Mouse (Mus musculus): ENCODE results near the gene B2m. TPM values are rescaled to one million over a fixed set of nuclear protein-coding genes. Genes with fewer than 3 reads are reported as not detected.

Gene B2m
- polyA plus RNA-seq, 1 experiment from 2014 or later: 2,179 TPM

DNA sequence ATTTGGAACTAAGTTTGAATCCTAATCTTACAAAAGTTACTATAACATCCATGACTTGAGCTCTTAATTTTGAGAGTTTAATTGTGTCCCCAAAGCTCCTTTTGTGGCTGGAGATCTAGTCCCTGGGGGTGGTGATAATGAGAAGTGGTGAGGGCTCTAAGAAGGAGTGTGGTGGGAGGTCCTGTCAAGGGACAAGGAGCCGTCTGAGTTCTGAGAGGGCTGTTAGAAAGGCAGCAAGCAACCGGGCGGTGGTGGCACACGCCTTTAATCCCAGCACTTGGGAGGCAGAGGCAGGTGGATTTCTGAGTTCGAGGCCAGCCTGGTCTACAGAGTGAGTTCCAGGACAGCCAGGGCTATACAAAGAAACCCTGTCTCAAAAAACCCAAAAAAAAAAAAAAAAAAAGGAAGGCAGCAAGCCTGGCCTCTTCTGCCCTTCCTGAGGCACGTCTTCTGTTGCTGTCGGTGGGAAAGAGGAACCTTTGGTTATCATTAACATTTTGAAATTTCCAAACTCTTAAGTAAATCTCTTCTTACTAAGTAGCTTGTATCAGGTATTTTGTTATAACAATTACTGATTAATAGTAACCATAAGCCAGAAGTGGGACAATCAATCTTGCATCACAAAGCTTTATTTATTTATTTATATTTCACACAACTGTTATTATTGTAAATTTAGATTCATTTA is 6.3 kb downstream of the B2m start:
- Histone ChIP-seq H3K9ac (ENCODE audit: low read depth, low read length) (no peak overlapping the region), H3K27ac (ENCODE audit: low read depth, low read length) (no peak overlapping the region), H3K36me3 (ENCODE audit: control insufficient read depth, insufficient read depth) (peaks cover 43% of the 10 kb centered on the region), H3K4me3 (ENCODE audit: low read depth, low read length) (no peak overlapping the region), H3K9me3 (ENCODE audit: control insufficient read depth) (no peaks in the 10 kb centered on the region), H3K4me1 (replicated peaks; ENCODE audit: control insufficient read depth, insufficient read depth, low read length) (no peaks in the 10 kb centered on the region; the same call in 1 of the 2 replicates), H3K27me3 (replicated peaks; ENCODE audit: control insufficient read depth, insufficient read depth, low read length) (no peaks in the 10 kb centered on the region), H3K4me2 (replicated peaks; ENCODE audit: low read depth) (no peak overlapping the region)
- ATAC-seq: no peak
- TF ChIP-seq CTCF (IDR thresholded peaks at IDR 0.05; ENCODE audit: low read depth): no peak
- WGBS: 87% methylated on average over 6 of the region's 7 CpGs

DNA sequence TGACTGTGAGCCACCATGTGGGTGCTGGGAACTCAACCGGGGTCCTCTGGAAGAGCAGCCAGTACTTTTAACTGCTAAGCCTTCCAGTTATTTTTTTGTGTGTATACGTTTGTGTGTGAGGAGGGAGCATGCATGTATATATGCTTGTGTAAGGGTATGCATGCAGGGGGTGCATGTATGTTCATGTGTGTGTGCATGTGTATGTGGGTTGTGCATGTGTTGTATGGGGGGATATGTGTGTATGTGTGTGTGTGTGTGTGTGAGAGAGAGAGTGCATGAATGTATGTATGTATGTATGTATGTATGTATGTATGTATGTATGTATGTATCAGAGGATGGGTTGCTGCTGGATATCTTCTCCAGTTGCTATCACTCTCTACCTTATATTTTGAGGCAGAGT is 7.0 kb downstream of the B2m start:
- no peak for TF ChIP-seq CTCF (IDR thresholded peaks at IDR 0.05; ENCODE audit: low read depth)
- no peak overlapping the region for H3K4me2 ChIP-seq (replicated peaks; ENCODE audit: low read depth)
- ATAC-seq: no peak

DNA sequence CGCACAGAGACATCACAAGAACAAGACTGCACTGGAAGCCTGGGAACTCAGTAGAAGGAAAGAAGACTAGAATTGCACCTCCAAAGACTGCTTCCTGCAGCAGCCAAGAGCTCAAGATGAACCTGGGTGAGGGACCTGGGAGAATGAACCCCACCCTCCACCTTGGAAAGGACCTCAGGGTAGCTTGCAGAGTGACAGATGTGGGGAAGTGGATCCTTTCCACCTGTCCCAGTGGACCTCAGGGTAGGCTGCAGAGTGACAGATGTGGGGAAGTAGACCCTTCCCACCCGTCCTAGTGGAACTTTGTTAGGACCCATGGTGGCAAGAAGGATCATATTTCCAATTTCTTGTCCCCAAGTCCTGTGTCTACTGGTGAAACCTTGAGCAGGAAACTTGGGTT is 7.8 kb downstream of the B2m start:
- no peak for TF ChIP-seq CTCF (IDR thresholded peaks at IDR 0.05; ENCODE audit: low read depth)
- no peak overlapping the region for H3K4me2 ChIP-seq (replicated peaks; ENCODE audit: low read depth)
- H3K36me3 ChIP-seq (ENCODE audit: control insufficient read depth, insufficient read depth): peaks cover 41% of the 10 kb centered on the region
- 76% methylated on average over 2 of the region's 2 CpGs for WGBS
- H3K4me3 ChIP-seq (ENCODE audit: low read depth, low read length): no peak overlapping the region
- no peaks in the 10 kb centered on the region; the same call in 1 of the 2 replicates for H3K4me1 ChIP-seq (replicated peaks; ENCODE audit: control insufficient read depth, insufficient read depth, low read length)
- H3K27ac ChIP-seq (ENCODE audit: low read depth, low read length): no peak overlapping the region
- no peaks in the 10 kb centered on the region for H3K9me3 ChIP-seq (ENCODE audit: control insufficient read depth)
- ATAC-seq: no peak
- no peaks in the 10 kb centered on the region for H3K27me3 ChIP-seq (replicated peaks; ENCODE audit: control insufficient read depth, insufficient read depth, low read length)
- no peak overlapping the region for H3K9ac ChIP-seq (ENCODE audit: low read depth, low read length)

More for the DNA sequence above, 7.0 kb downstream of the B2m start:
- H3K27me3 ChIP-seq (replicated peaks; ENCODE audit: control insufficient read depth, insufficient read depth, low read length): no peaks in the 10 kb centered on the region
- H3K9me3 ChIP-seq (ENCODE audit: control insufficient read depth): no peaks in the 10 kb centered on the region
- peaks cover 43% of the 10 kb centered on the region for H3K36me3 ChIP-seq (ENCODE audit: control insufficient read depth, insufficient read depth)
- no peaks in the 10 kb centered on the region; the same call in 1 of the 2 replicates for H3K4me1 ChIP-seq (replicated peaks; ENCODE audit: control insufficient read depth, insufficient read depth, low read length)
- no peak overlapping the region for H3K4me3 ChIP-seq (ENCODE audit: low read depth, low read length)
- no peak overlapping the region for H3K9ac ChIP-seq (ENCODE audit: low read depth, low read length)
- 91% methylated on average over 2 of the region's 2 CpGs for WGBS
- no peak overlapping the region for H3K27ac ChIP-seq (ENCODE audit: low read depth, low read length)

DNA sequence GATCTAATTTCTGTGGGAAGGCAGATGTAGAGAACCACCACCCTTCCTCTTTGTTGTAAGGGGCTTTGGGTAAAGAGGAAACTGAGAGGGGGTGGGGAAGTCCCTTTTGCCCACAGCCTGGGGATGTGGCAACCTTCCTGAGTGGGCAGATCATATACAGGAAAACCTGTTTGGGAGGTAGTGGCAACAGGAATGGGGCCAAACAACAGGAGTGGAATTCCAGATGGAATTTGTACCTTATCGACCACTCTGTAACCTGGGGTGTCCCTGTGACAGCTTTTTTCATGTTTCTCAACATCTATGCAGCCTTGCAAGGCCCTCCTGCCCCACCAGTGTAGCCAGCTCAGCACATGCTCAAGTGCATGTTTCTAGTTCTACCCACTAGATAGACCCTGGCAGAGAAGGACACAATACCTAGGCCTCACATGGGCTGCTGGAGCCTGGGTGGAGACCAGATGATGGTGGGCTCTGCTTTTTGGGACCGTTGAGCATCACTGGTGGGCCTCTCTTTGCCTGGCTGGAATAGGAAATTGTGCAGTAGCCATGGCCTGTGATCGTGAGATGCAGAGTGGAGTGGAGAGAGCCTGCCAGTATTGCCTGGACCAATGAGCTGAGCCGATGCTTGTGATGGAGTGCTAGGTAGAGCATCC is 8.7 kb downstream of the B2m start:
- 88% methylated on average over 4 of the region's 4 CpGs for WGBS

DNA sequence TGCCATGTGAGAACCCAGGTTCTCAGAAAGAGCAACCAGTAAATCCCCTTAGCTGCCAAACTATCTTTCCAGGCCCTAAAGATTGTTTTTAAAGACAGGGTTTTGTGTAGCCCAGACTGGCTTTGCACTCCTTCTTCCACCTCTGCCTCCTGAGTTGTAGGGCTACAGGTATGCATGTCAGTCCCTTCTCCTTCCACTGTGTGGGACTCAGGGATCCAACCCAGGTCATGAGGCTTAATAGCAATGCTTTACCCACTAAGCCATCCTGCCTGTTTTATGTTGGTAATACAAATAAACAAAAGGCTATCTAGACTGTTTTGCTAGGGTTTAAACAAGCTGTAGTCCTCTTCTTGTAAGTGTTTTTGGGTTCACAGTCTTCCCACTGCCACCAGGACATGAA is 10.1 kb downstream of the B2m start:
- no peak overlapping the region for H3K9ac ChIP-seq (ENCODE audit: low read depth, low read length)
- no peak overlapping the region for H3K27ac ChIP-seq (ENCODE audit: low read depth, low read length)
- H3K27me3 ChIP-seq (replicated peaks; ENCODE audit: control insufficient read depth, insufficient read depth, low read length): no peaks in the 10 kb centered on the region
- no peaks in the 10 kb centered on the region; the same call in 1 of the 2 replicates for H3K4me1 ChIP-seq (replicated peaks; ENCODE audit: control insufficient read depth, insufficient read depth, low read length)
- no peak overlapping the region for H3K4me2 ChIP-seq (replicated peaks; ENCODE audit: low read depth)
- no peak for TF ChIP-seq CTCF (IDR thresholded peaks at IDR 0.05; ENCODE audit: low read depth)
- no peak overlapping the region for H3K4me3 ChIP-seq (ENCODE audit: low read depth, low read length)
- ATAC-seq: no peak
- H3K9me3 ChIP-seq (ENCODE audit: control insufficient read depth): no peaks in the 10 kb centered on the region
- peaks cover 19% of the 10 kb centered on the region for H3K36me3 ChIP-seq (ENCODE audit: control insufficient read depth, insufficient read depth)

More for the DNA sequence above, 8.7 kb downstream of the B2m start:
- H3K36me3 ChIP-seq (ENCODE audit: control insufficient read depth, insufficient read depth): peaks cover 32% of the 10 kb centered on the region
- no peaks in the 10 kb centered on the region for H3K9me3 ChIP-seq (ENCODE audit: control insufficient read depth)
- H3K4me3 ChIP-seq (ENCODE audit: low read depth, low read length): no peak overlapping the region
- peak; percentile 75 for ATAC-seq
- TF ChIP-seq CTCF (IDR thresholded peaks at IDR 0.05; ENCODE audit: low read depth): no peak
- H3K9ac ChIP-seq (ENCODE audit: low read depth, low read length): no peak overlapping the region
- no peak overlapping the region for H3K4me2 ChIP-seq (replicated peaks; ENCODE audit: low read depth)
- H3K27ac ChIP-seq (ENCODE audit: low read depth, low read length): no peak overlapping the region
- no peaks in the 10 kb centered on the region for H3K27me3 ChIP-seq (replicated peaks; ENCODE audit: control insufficient read depth, insufficient read depth, low read length)
- H3K4me1 ChIP-seq (replicated peaks; ENCODE audit: control insufficient read depth, insufficient read depth, low read length): no peaks in the 10 kb centered on the region; the same call in 1 of the 2 replicates

DNA sequence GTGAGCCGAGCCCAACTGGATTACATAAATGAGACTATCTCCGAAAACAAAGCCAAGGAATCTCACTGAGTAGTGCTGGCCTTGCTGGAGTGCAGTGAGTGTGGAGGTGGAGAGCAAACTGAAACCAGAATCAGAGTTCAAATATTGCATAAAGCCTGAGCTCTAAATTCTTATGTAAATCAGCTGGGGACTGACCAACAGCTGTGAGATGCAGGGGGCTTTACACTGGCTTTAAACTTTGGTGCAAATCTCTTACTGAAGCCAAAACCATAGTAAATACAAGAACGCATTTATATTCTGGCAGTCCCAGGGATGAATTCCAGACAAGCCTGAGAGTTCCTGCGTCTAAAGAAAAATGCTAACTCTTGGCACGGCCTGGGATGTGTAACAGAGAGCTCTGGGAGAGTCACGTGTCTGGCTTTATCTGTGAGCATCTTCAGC is 10.9 kb downstream of the B2m start:
- Histone ChIP-seq H3K4me2 (replicated peaks; ENCODE audit: low read depth) (no peak overlapping the region), H3K9ac (ENCODE audit: low read depth, low read length) (no peak overlapping the region), H3K4me3 (ENCODE audit: low read depth, low read length) (no peak overlapping the region), H3K4me1 (replicated peaks; ENCODE audit: control insufficient read depth, insufficient read depth, low read length) (no peaks in the 10 kb centered on the region; the same call in 1 of the 2 replicates), H3K9me3 (ENCODE audit: control insufficient read depth) (no peaks in the 10 kb centered on the region), H3K27ac (ENCODE audit: low read depth, low read length) (no peak overlapping the region), H3K27me3 (replicated peaks; ENCODE audit: control insufficient read depth, insufficient read depth, low read length) (no peaks in the 10 kb centered on the region), H3K36me3 (ENCODE audit: control insufficient read depth, insufficient read depth) (peaks cover 15% of the 10 kb centered on the region)
- WGBS: 39% methylated on average over 6 of the region's 6 CpGs
- ATAC-seq: no peak
- no peak for TF ChIP-seq CTCF (IDR thresholded peaks at IDR 0.05; ENCODE audit: low read depth)
